Mouse (Mus musculus) right cerebral cortex, postnatal 36 days (tissue): Measurements from ENCODE around the gene Tmem135.
A peak's percentile ranks its signal among the peaks of the same experiment; 100 is the strongest.

Experiments
- DNase-seq, 2 experiments: peaks; one replicate each; pipeline ENCODE4 v3.0.0; 2022; ENCODE audit warnings: low spot score in 2 of 2, mixed read lengths in 1 of 2

Tmem135 gene

DNA sequence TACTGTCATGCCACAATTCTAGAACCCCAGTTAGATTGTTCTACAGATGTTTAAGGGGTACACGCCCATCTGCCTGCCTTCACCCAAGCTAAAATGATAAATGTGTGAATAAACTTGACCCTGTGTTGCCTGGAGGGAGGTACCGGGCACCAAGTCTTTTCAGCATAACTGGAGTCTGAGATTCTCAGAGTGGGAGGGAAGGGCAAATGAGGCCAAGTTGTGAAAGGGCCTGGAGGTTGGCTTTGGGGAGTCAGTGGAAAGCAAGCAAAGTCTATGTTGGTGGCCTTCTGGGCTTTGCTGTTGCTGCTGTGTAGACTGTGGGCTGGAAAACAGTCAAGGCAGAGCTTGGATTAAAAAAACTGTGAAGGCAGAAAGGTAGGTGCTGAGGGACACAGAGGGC lies 13.7 kb upstream of the Tmem135 start:
- DNase-seq, result no peak

DNA sequence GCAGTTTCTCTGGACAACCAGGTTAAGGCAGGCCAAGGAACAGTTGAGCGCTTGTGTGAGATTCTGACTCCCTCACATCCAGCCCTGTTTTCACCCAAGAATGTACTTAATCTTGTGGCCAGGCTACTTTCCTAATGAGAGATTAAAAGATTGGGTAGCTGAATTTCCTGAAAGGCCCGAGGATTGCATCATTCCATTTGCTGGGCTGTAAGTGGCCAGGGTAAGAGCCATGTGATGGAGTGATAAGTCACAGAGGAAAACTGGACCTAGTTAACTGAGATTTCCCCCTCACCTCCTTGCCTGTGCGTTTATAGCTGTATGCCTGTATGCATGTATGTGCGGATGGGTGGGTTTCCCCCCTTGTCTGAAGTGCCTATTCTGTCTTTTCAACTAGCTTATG lies 12.0 kb upstream of the Tmem135 start:
- no peak for DNase-seq

DNA sequence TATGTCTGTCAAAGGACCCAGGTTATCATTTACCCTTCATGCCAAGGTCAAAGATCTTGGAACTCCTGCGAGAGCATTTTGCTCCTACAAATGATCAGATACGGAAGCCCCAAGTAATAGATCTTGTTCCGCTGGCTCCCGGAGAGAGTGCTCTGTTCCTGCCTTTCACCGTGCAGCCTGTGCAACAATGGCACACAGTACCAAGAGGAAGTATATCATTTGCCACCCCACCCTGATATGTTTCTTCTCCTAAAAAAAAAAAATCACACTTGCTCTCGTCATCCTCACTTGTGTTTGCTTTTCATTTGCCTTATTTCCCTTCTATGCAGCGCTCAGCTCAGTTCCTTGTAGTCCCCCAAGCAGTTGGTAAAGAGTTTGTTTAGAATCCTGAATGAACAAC lies 8.1 kb upstream of the Tmem135 start:
- DNase-seq, result no peak

DNA sequence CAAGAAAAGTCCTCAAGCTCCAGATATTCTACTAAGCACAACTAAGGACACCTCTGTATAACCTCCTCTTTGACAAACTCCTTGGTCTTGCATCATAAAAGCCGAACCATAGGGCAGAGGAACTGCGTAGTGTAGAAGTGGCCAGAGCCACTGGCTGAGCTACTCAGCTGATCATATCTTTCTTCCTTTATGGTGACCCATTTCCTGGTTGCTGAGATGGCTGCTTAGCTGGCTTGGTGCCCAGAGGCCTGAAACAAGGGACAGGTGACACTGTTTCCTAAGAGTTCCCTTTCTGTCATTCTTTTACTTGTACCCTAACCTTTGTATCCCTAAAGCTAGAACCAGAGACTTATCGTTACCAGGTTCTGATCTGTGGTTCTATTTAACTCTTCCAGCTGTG lies 7.3 kb upstream of the Tmem135 start:
- DNase-seq, result no peak

DNA sequence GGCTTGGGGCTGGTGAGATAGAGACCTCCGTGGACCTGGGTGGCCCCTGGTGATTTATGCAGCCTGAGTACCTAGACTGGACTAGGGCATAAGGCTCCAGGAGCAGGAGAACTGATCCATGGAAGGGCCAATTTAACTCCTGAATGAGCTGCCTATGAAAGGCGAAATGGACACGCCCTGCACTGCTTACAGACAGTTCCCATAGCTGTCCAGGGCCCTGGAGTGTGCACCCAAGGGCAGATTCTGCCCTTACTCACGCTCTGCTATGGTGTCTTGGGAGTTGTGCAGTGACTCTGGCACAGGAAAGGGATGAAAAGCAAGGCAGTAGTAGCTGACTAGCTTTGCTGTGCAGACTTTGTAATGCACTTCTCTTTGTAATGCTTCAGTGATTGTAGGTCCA lies 6.3 kb upstream of the Tmem135 start:
- DNase-seq, result no peak

DNA sequence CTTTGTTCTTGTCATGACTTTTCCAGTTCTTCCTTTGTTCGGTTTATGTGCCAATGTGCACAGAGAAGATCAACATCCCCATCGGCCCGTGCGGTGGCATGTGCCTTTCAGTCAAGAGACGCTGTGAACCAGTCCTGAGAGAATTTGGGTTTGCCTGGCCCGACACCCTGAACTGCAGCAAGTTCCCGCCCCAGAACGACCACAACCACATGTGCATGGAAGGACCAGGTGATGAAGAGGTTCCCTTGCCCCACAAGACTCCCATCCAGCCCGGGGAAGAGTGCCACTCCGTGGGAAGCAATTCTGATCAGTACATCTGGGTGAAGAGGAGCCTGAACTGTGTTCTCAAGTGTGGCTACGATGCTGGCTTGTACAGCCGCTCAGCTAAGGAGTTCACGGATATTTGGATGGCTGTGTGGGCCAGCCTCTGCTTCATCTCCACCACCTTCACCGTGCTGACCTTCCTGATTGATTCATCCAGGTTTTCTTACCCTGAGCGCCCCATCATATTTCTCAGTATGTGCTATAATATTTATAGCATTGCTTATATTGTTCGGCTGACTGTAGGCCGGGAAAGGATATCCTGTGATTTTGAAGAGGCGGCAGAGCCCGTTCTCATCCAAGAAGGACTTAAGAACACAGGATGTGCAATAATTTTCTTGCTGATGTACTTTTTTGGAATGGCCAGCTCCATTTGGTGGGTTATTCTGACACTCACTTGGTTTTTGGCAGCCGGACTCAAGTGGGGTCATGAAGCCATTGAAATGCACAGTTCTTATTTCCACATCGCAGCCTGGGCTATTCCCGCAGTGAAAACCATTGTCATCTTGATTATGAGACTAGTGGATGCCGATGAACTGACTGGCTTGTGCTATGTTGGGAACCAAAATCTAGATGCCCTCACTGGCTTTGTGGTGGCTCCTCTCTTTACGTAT lies 3.3 kb upstream of the Tmem135 start:
- DNase-seq, result no peak

DNA sequence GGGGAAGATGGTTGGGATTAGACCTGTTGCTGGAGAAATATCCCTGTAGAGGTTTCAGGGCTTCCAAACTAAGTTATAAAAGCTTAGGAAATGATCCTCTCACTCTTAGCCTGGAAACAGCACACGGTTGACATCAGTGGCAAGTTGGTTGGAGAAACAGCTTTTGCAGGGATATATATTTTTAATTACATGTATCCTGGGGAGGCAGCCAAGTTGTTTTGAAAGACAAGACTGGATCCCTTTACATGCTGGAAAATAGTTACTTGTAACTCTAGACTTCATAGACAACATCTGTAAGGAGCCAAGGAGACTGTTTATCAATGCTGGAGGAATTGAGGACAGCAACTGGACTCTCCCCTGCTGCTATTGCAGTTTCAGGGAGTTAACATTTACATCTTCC lies 2.0 kb upstream of the Tmem135 start:
- no peak for DNase-seq

DNA sequence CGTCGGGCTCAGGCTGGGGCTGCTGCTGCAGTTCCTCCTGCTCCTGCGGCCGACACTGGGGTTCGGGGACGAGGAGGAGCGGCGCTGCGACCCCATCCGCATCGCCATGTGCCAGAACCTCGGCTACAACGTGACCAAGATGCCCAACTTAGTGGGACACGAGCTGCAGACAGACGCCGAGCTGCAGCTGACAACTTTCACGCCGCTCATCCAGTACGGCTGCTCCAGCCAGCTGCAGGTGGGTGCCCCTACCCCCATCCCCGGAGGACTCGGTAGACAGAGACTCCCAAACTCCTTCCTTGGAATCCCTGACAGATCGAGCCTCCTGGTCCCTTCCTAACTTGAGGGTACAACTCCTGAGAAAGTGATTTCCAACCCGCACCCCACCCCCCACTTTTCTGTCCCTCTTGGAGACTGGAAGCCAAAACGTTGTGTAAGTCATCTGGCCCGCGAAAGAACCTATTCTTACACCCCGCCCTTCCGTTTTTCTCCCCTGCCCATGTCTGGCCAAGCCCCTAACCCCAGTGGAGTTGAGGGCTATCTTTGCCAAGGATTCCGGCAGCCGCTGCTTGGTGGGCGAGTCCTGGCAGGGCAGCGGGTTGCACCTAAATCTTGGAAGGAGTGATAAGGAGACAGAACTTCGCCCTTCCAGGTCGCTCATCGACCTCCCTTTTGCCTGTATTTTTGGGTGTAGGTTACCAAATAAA lies 865 bp upstream of the Tmem135 start:
- peak in 1 of 2 experiments; percentile 23 for DNase-seq

DNA sequence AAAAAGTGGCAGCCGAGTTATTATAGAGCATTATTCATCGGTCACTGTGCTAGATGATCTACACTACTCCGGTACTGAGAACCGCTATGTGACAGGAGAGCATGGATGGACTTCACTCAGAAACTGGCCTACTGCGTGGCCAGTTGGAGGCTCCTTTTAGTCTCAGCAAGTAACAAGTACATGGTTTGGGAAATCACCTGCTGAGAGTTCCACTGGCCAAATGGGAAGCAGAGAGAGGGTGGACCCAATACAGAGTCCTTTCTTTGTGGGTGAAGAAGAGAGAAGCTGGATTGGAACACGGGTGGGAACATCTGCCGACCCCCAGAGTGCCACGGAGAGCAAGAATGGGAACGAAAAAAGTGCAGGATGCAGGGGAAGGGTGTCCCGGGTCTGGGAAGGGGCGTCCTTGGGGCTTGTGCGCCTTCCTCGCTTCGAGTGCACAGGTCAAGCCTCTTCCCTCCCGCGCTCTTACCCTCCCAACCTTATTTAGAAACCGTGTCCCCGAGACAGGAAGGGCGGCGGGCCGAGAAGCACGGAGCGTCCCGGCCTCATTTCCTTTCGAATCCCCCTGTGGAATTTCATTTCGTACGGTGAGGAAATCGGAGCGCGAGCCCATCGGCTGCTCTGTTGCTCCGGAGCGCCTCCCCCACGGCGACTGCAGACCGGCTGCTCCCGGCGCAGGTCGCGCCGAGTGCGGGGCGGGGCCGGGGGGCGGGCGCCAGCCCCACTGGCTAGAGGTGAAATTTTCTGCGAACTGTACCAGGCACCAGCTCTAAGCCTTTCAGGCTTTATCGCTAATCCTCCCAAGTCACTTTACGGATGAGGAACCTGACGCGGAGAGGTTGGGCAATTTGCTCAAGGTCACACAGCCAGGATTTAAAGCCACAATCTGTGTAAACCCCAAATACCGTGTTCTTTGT lies 709 bp downstream of the Tmem135 start:
- DNase-seq, result peak; percentile 31 to 46

DNA sequence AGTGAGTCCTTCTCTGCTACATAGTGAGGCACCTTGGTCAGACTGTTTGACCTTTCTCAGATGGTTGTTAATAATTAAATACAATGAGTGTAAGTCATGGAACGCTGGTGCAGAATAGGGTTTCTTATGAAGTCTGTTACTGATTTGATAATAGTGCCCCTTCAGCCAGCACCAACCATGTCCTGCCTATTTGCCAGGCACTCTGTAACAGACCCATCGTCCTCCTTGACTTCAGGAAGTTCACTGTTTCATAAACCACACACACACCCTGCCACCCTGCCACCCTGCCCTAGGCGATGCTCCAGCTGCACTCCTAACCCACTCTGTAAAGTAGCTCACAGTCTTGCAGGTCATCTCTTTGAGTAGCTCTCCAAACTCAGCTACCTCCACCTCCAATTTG lies 2.1 kb downstream of the Tmem135 start:
- no peak for DNase-seq

DNA sequence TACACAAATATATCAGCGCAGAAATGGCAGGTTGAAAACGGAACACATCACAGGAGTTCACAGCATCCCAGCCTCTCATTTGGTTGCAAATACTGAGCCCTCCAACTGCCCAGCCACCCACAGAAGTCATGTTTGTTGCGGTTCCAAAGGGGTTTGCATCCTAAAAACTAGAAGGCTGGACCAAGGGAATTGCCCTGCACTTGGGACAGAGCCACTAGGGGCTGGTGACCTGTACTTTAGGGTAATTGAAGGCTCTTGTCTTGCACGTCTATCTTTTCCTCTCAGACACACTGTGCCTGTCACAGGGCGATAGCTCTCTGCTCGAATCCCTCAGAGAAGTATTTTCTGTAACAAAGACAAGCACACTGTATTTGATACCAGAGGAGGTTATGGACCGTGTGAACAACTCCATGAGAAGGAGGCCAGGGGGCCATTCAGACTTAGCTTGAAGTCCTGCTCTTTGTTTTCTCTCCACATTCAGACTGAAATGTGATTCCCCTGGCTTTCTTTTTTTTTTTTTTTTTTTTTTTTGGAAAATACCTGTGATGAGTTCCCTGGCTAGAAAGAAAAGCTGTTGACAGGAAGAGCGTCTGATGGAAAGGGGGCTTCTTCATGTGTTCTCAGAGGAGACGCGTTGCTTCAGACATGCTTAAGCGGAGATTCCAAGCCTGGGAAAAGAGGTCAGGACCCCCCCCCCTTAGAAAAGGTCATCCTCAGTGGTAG lies 2.7 kb downstream of the Tmem135 start:
- no peak for DNase-seq

DNA sequence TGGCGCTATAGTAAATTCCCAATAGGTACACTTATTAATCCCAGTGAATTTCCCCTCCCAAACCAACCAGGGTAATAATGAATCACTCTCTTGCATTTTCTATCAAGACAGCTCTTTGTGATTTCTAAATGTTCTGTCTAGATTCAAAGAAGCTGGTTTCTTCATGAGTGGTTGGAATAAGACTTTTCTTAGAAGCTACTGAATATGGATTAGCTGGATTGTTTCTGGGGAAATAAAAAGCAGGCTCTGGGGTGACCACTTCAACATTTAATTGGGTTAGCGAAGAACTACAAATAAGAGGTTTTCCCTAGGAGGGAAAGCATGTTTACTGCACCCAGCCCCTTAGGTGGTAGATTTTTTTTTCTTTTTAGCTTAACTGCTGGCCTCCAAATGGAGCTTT lies 3.3 kb downstream of the Tmem135 start:
- no peak for DNase-seq

DNA sequence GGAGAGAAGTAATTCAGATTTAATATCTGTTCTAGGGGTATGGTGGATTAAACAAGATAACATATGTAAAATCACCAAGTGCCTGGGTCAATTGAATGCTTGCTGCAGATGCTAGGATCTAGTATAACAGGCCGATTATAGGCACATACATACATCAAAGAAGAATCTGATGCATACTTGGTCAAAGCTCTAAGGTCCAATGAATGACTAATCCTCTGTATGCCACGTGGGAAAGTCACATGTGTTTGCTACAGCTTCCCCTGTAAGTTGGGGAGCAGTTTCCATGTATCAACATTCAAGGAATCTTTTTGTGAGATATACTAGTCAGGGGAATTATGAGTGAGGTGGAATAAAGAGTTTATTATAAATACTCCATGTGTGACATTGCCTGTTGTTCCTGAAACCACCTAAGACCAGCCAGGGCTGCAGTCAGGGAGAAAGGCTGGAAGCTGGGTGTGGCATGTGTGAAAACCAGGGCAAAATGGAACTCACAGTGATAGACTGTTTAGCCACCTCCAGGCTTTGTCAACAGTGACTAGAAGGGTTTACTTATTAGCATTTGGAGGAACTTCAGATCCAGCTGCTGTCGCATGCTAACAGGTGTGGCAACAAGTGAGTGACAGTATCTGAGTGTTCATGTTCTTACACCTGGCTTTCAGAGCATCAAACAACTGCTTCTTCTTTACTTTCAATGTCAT lies 6.0 kb downstream of the Tmem135 start:
- DNase-seq, result no peak

DNA sequence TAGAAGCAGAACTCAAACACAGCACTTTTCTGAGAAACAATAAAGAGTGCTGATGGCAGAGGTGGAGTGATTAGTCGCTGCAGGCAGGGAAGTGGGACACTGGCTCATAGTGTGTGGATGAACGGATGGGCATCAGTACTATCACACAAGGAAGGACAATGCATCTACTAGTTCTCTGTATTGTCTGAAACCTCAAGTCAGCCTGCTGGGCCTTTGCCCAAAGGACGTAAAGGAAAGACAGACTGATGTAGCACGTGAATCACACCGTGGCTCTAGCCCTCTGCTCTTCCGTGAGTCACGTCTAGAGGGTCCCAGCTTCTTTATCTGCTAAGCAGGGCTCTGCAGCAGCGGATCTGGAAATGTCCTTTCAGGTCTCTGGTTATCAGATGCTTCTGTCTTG lies 7.6 kb downstream of the Tmem135 start:
- no peak for DNase-seq

DNA sequence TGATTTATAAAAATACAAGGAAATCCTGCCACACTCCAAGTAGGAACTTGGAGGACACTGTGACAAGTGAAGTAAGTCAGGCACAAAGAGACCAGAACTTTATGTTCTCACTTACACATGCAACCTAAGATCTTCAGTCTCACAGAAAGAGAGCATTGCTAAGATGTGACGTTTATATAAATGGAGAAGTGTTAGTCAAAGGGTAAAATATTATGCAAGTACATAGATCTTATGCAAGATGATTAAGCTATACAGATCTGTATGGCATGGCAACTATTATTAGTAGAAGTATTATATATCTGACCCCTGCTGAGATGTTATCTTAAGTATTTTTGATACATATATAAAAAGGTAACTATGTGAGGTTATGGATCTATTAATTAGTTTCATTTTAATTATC lies 8.6 kb downstream of the Tmem135 start:
- DNase-seq, result no peak

DNA sequence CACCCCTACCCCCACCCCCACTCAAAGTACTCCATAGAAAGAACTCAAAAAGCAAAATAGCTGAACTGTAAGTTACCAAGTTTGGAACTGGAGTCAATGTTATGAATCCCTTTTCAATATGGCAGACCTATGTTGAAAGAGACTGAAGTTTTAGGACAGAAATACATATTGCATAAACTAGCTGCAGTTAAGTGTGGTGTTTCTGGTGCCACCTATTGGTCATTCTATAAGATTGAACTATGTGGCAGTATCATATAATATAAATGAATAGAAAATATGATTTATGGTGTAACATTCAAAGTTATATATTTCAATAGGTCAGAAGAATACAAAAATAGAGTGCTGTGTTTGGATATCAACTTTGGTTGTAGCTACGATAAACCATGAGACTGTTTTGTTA lies 11.2 kb downstream of the Tmem135 start:
- DNase-seq, result no peak

DNA sequence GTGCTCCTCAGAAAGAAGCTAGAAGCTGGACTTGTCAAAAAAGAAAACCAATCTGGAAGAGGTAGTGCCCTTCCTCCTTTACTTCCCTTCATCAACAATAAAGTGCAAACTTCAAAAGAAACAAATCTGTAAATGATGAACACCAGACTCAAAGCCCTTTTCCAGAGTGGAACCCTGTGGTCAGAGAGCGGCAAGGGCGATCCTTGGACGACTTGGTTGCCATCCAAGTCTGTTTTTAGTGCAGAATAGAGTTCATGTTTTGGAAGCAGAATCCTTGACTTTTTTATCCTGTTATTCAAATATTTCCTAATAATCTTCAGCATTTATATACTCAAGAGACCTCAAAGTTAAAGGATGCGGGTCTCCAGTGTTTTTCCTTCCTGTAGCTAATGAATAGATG lies 11.6 kb downstream of the Tmem135 start:
- no peak for DNase-seq

DNA sequence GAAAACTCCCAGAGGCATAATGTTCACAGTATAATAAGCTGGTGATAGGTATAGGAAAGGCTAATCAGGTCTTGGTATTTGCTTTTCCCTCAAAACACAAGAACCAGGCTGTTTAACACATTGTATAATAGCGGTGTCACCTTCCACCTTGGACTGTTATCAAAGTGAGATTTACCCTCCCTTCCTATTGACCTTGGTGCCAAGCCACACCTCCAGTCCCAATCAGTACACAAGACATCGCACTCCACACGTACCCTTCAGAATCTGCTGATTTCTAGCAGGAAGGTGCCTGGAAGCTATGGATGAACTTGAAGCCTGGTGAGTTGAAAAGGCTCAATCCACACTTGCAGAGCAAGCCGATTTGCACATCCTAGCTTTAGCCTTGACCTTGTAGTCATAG lies 12.2 kb downstream of the Tmem135 start:
- no peak for DNase-seq

DNA sequence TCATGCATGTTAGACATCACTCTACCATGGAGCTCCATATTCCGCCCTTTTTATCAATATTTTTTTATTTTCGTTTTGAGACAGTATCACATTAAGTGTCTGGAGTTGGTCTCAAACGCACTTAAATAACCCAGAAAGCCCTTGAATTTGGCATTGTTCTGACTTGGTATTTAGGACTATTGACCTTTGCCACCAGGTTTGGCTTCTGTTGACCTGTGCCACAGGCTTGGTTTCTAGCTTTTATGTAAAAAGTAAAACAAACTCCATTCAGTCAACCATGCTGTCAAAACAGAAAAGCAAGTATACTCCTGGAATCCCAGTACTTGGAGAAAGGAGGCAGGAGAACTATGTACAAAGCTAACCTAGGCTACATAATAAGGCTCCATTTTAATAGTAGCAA lies 12.7 kb downstream of the Tmem135 start:
- DNase-seq, result no peak

DNA sequence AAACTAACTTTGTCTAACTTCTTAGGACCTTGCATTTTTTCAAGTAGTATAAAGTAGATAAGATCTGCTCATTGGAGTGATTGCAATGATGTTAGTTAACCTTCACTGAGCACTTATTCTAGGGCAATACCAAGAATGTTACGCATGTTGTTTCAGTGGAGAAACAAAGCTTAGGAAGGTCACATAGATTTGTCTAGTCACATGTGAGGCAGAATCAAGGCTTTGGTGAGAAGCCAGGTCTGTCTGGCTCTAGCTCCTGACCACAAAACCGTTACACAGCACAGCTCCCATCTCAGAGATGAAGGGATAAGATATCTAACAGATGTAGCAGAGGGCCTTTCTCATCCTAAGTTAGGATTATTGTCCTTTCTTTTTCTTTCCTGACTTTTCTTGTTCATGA lies 13.4 kb downstream of the Tmem135 start:
- DNase-seq, result no peak

DNA sequence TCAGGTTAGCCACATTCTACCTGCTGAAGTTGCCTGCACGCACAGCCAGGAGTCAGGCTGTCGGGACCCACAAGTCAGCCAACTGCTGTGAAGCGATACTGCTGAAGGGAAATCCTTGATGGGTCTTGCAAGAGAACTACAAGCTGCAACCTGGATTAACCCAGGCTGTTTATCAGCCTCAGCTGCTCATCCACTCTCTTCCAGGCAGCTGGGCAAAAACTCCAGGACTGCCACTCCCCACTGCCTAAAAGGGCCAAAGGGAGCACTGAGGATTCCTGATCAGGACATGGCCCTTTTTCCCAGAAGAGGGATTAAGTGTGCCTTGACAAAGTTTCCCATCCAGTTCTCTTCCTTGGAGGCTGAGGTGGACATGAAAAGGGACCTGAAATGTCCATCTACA lies 15.0 kb downstream of the Tmem135 start:
- DNase-seq, result no peak
